Mouse (Mus musculus): ENCODE results near the gene Tmem190. TPM values are rescaled to one million over a fixed set of nuclear protein-coding genes. Genes with fewer than 3 reads are reported as not detected.

Tmem190 gene
- polyA plus RNA-seq (2012; rRNA removed): not detected in 2 replicates

GRCm38 (mm10) chr7:4782759-4783158 lies at the start of gene Tmem190, which contains the start of gene Il11:
Gene Tmem190, plus strand, starts transcription at chr7:4782937.
Gene Il11, minus strand, starts transcription at chr7:4782859.
- DNase-seq (ENCODE audit: low read depth in 1 of 2, low spot score in 2 of 2): no peak
- Histone ChIP-seq H3K36me3 (ENCODE audit: control insufficient read depth, insufficient read depth, low read length) (no peaks in the 10 kb centered on the region), H3K27me3 (ENCODE audit: control insufficient read depth, insufficient read depth, low read length) (peaks cover 3% of the 10 kb centered on the region; the same call in 1 of the 2 replicates), H3K27ac (ENCODE audit: insufficient read depth, low read length) (no peak within 1 kb of the TSS), H3K4me3 (ENCODE audit: extremely low read depth, insufficient read depth, insufficient read length) (no peak within 1 kb of the TSS), H3K4me1 (ENCODE audit: control insufficient read depth, insufficient read depth, insufficient read length) (no peaks in the 10 kb centered on the region)
- 86% methylated on average over 2 of the region's 2 CpGs for WGBS
- TF ChIP-seq POLR2A (IDR thresholded peaks at IDR 0.05; ENCODE audit: low read depth, low read length) (no peak), CTCF (IDR thresholded peaks at IDR 0.05; ENCODE audit: extremely low read depth, insufficient read depth, insufficient read length, insufficient replicate concordance) (no peak)

DNA sequence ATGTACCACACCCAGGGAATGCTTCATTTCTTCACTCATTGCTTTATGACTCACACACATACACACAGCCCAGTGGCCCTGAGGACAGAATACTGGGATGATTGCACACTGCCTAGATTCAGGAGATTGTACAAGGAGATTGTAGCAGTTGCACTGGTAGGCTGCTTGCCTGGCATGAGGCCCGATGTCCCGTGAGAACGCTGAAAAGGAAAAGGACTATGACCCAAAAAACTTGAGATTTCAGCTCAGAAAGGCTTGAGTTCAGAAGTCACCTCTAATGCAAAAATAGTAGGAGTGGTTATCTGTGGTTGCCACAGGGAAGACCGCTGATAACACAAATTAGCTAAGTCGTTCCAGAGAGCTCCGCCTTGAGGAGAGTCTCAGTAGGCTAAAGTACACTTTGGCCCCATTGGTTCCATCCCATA lies 49.8 kb upstream of the Tmem190 start:
- 73% methylated on average over 6 of the region's 6 CpGs for WGBS
- no peak overlapping the region for H3K27ac ChIP-seq (ENCODE audit: insufficient read depth, low read length)
- TF ChIP-seq POLR2A (IDR thresholded peaks at IDR 0.05; ENCODE audit: low read depth, low read length) (no peak), CTCF (IDR thresholded peaks at IDR 0.05; ENCODE audit: extremely low read depth, insufficient read depth, insufficient read length, insufficient replicate concordance) (no peak)
- DNase-seq (ENCODE audit: low read depth in 1 of 2, low spot score in 2 of 2): no peak
- H3K4me3 ChIP-seq (ENCODE audit: extremely low read depth, insufficient read depth, insufficient read length): no peak overlapping the region
- H3K4me1 ChIP-seq (ENCODE audit: control insufficient read depth, insufficient read depth, insufficient read length): no peaks in the 10 kb centered on the region; the same call in 1 of the 2 replicates
- H3K27me3 ChIP-seq (ENCODE audit: control insufficient read depth, insufficient read depth, low read length): no peaks in the 10 kb centered on the region
- H3K36me3 ChIP-seq (ENCODE audit: control insufficient read depth, insufficient read depth, low read length): no peaks in the 10 kb centered on the region

DNA sequence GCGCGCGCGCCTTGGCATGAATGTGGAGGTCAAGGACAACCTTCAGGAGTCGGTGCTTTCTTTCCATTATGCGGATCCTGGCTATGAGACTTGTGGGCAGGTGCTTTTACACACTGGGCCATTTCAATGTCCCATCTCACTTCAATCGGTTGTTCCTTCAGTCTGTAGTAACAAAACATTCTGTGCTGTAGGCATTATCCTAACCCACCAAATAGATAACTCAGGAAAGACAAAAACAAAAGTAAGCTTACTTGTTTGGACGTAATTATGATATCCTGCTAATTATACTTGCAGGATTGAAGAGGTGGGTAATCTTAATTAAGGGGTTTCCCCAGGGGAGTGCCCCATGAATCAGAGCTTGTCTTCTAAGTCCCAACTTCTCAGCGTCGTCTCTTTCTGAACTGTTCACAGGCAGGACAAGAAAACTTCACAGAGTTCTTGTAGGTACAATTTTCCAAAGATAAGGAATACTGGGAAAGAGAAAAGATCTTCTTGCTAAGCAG lies 43.6 kb upstream of the Tmem190 start:
- no peaks in the 10 kb centered on the region for H3K27me3 ChIP-seq (ENCODE audit: control insufficient read depth, insufficient read depth, low read length)
- no peak for TF ChIP-seq CTCF (IDR thresholded peaks at IDR 0.05; ENCODE audit: extremely low read depth, insufficient read depth, insufficient read length, insufficient replicate concordance)
- TF ChIP-seq POLR2A (IDR thresholded peaks at IDR 0.05; ENCODE audit: low read depth, low read length): no peak
- WGBS: 57% methylated on average over 10 of the region's 10 CpGs
- no peak for DNase-seq (ENCODE audit: low read depth in 1 of 2, low spot score in 2 of 2)
- H3K36me3 ChIP-seq (ENCODE audit: control insufficient read depth, insufficient read depth, low read length): no peaks in the 10 kb centered on the region; the same call in 1 of the 2 replicates
- H3K4me1 ChIP-seq (ENCODE audit: control insufficient read depth, insufficient read depth, insufficient read length): peaks cover 7% of the 10 kb centered on the region; the same call in 1 of the 2 replicates
- peak overlapping the region; percentile 84 for H3K27ac ChIP-seq (ENCODE audit: insufficient read depth, low read length)
- peak overlapping the region; percentile 49 for H3K4me3 ChIP-seq (ENCODE audit: extremely low read depth, insufficient read depth, insufficient read length)

- Histone ChIP-seq H3K27ac (ENCODE audit: insufficient read depth, low read length) (peak within 1 kb of the TSS; percentile 84), H3K4me3 (ENCODE audit: extremely low read depth, insufficient read depth, insufficient read length) (peak within 1 kb of the TSS; percentile 90), H3K4me1 (ENCODE audit: control insufficient read depth, insufficient read depth, insufficient read length) (peaks cover 7% of the 10 kb centered on the region; the same call in 1 of the 2 replicates), H3K27me3 (ENCODE audit: control insufficient read depth, insufficient read depth, low read length) (no peaks in the 10 kb centered on the region), H3K36me3 (ENCODE audit: control insufficient read depth, insufficient read depth, low read length) (no peaks in the 10 kb centered on the region; the same call in 1 of the 2 replicates)
- under 1% methylated on average over 39 of the region's 44 CpGs for WGBS
- no peak for TF ChIP-seq CTCF (IDR thresholded peaks at IDR 0.05; ENCODE audit: extremely low read depth, insufficient read depth, insufficient read length, insufficient replicate concordance)
- TF ChIP-seq POLR2A (IDR thresholded peaks at IDR 0.05; ENCODE audit: low read depth, low read length): peak; percentile 88
- DNase-seq (ENCODE audit: low read depth in 1 of 2, low spot score in 2 of 2): peak; percentile 97 to 100
Measured at GRCm38 (mm10) chr7:4739544-4740275, 43.0 kb upstream of the Tmem190 start, which contains the start of gene Kmt5c. Gene Kmt5c, plus strand, starts transcription at chr7:4740115.

DNA sequence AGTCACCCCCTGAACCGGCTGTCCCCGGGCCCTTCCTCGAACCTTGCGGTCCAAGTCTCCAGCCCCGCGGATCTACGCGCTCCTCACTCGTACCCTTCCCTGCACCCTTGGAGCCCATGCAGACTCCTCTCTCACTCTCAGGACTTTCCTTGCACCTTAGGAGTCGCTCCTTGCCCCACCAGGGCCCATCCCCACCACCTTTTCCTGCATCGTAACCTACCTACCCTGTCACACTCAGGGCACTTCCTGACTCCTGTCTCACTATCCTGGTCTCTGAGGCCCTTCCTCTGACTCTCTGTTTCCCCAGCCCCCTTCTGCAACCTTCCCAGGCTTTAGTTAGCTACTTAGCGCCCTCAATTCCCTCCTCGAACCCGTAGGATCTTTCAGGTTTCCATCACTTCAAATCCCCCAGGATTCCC lies 42.4 kb upstream of the Tmem190 start:
- peak overlapping the region; percentile 90 for H3K4me3 ChIP-seq (ENCODE audit: extremely low read depth, insufficient read depth, insufficient read length)
- TF ChIP-seq CTCF (IDR thresholded peaks at IDR 0.05; ENCODE audit: extremely low read depth, insufficient read depth, insufficient read length, insufficient replicate concordance) (no peak), POLR2A (IDR thresholded peaks at IDR 0.05; ENCODE audit: low read depth, low read length) (no peak)
- no peaks in the 10 kb centered on the region; the same call in 1 of the 2 replicates for H3K36me3 ChIP-seq (ENCODE audit: control insufficient read depth, insufficient read depth, low read length)
- no peak for DNase-seq (ENCODE audit: low read depth in 1 of 2, low spot score in 2 of 2)
- no peaks in the 10 kb centered on the region for H3K27me3 ChIP-seq (ENCODE audit: control insufficient read depth, insufficient read depth, low read length)
- peak overlapping the region; percentile 82 for H3K27ac ChIP-seq (ENCODE audit: insufficient read depth, low read length)
- WGBS: under 1% methylated on average over 14 of the region's 14 CpGs
- peaks cover 7% of the 10 kb centered on the region; the same call in 1 of the 2 replicates for H3K4me1 ChIP-seq (ENCODE audit: control insufficient read depth, insufficient read depth, insufficient read length)

- Histone ChIP-seq H3K4me1 (ENCODE audit: control insufficient read depth, insufficient read depth, insufficient read length) (peaks cover 7% of the 10 kb centered on the region; the same call in 1 of the 2 replicates), H3K27ac (ENCODE audit: insufficient read depth, low read length) (no peak overlapping the region), H3K36me3 (ENCODE audit: control insufficient read depth, insufficient read depth, low read length) (peaks cover 1% of the 10 kb centered on the region), H3K4me3 (ENCODE audit: extremely low read depth, insufficient read depth, insufficient read length) (peak overlapping the region; percentile 90), H3K27me3 (ENCODE audit: control insufficient read depth, insufficient read depth, low read length) (no peaks in the 10 kb centered on the region)
- WGBS: 24% methylated on average over 4 of the region's 4 CpGs
- no peak for DNase-seq (ENCODE audit: low read depth in 1 of 2, low spot score in 2 of 2)
- TF ChIP-seq POLR2A (IDR thresholded peaks at IDR 0.05; ENCODE audit: low read depth, low read length): no peak
- TF ChIP-seq CTCF (IDR thresholded peaks at IDR 0.05; ENCODE audit: extremely low read depth, insufficient read depth, insufficient read length, insufficient replicate concordance): no peak
Measured at GRCm38 (mm10) chr7:4741151-4741550, 41.6 kb upstream of the Tmem190 start.

Measured in spleen, adult 2 months (tissue).